Mouse (Mus musculus) c-Kit-positive CD71-negative TER-119-negative erythroid progenitor cells, embryonic 14.5 days (primary cell): ENCODE measurements around the gene Dnmt3c.
A peak's percentile ranks its signal among the peaks of the same experiment; 100 is the strongest.
"Not testable (repeated sequence)": the region's sequence is repeated elsewhere in the genome, so short reads cannot be mapped to it uniquely, and the experiment has no call there.

Experiments used
- DNase-seq: peaks from one replicate; pipeline ENCODE4 v3.0.0-alpha.2; 2013; ENCODE audit warnings: low read depth

Dnmt3c gene

GRCm38 (mm10) chr2:153696352-153696751 lies at the start of gene Dnmt3c:
Dnmt3c (plus strand) TSS chr2:153696652.
- DNase-seq = no peak

- no peak for DNase-seq
These were observed 47.6 kb upstream of the Dnmt3c start for GRCm38 (mm10) chr2:153648773-153649297.

GRCm38 (mm10) chr2:153649298-153650013 lies 47.0 kb upstream of the Dnmt3c start, which contains the start of gene Dnmt3b:
Dnmt3b (plus strand) TSS chr2:153649450.
- DNase-seq = no peak

GRCm38 (mm10) chr2:153650014-153650687 lies 46.3 kb upstream of the Dnmt3c start:
- DNase-seq = no peak

- DNase-seq = no peak
These were observed 44.8 kb upstream of the Dnmt3c start for GRCm38 (mm10) chr2:153651681-153652080.

GRCm38 (mm10) chr2:153657659-153658058 lies 38.8 kb upstream of the Dnmt3c start:
- not testable (repeated sequence) for DNase-seq

GRCm38 (mm10) chr2:153660616-153661015 lies 35.8 kb upstream of the Dnmt3c start:
- DNase-seq = no peak

GRCm38 (mm10) chr2:153665401-153665800 lies 31.1 kb upstream of the Dnmt3c start:
- no peak for DNase-seq

GRCm38 (mm10) chr2:153668754-153669376 lies 27.6 kb upstream of the Dnmt3c start:
- no peak for DNase-seq

GRCm38 (mm10) chr2:153670111-153670510 lies 26.3 kb upstream of the Dnmt3c start:
- DNase-seq = no peak

GRCm38 (mm10) chr2:153672619-153673018 lies 23.8 kb upstream of the Dnmt3c start:
- DNase-seq = no peak

GRCm38 (mm10) chr2:153675364-153675763 lies 21.1 kb upstream of the Dnmt3c start:
- not testable (repeated sequence) for DNase-seq

GRCm38 (mm10) chr2:153676944-153677343 lies 19.5 kb upstream of the Dnmt3c start:
- no peak for DNase-seq

GRCm38 (mm10) chr2:153677550-153677949 lies 18.9 kb upstream of the Dnmt3c start:
- DNase-seq = no peak

GRCm38 (mm10) chr2:153679959-153680358 lies 16.5 kb upstream of the Dnmt3c start:
- DNase-seq = no peak

GRCm38 (mm10) chr2:153693413-153693812 lies 3.0 kb upstream of the Dnmt3c start:
- not testable (repeated sequence) for DNase-seq

- peak; percentile 61 for DNase-seq
These were observed 1.9 kb upstream of the Dnmt3c start for GRCm38 (mm10) chr2:153694462-153695085.

- no peak for DNase-seq
These were observed 6.9 kb downstream of the Dnmt3c start for GRCm38 (mm10) chr2:153703389-153703788.

- DNase-seq = peak; percentile 43
These were observed 14.4 kb downstream of the Dnmt3c start for GRCm38 (mm10) chr2:153710701-153711330.

- no peak for DNase-seq
These were observed 16.2 kb downstream of the Dnmt3c start for GRCm38 (mm10) chr2:153712646-153713091.

GRCm38 (mm10) chr2:153713227-153713626 lies 16.8 kb downstream of the Dnmt3c start:
- no peak for DNase-seq

GRCm38 (mm10) chr2:153717861-153718260 lies 21.4 kb downstream of the Dnmt3c start:
- DNase-seq = not testable (repeated sequence)
